Mouse (Mus musculus) liver, adult 2 months (tissue): Measurements from ENCODE around the gene Wfdc3. TPM values are rescaled to one million over a fixed set of nuclear protein-coding genes. Genes with fewer than 3 reads are reported as not detected.

Experiments used
- DNase-seq: peaks from one replicate; pipeline ENCODE4 v3.0.0-alpha.2; 2011; ENCODE audit warnings: low read depth, low spot score; ENCODE audit errors: extremely low read depth
- H3K27ac ChIP-seq: fragments of 200-500 bp; replicated peaks from 2 replicates; pipeline ENCODE4 v1.5.1; 2012; ENCODE audit warnings: low read depth, mild to moderate bottlenecking, control low read depth, inconsistent platforms, low read length; ENCODE audit not compliant: insufficient read depth
- H3K27me3 ChIP-seq: fragments of 200-500 bp; 2 replicates; pipeline ENCODE4 v1.6.1; 2012; ENCODE audit warnings: mild to moderate bottlenecking, moderate library complexity, low read length, inconsistent platforms; ENCODE audit not compliant: control insufficient read depth, insufficient read depth
- H3K36me3 ChIP-seq: fragments of 200-500 bp; 2 replicates; pipeline ENCODE4 v1.6.1; 2012; ENCODE audit warnings: low read length, inconsistent platforms; ENCODE audit not compliant: control insufficient read depth, insufficient read depth
- H3K4me1 ChIP-seq: fragments of 200-500 bp; 2 replicates; pipeline ENCODE4 v1.6.1; 2011; ENCODE audit warnings: low read length; ENCODE audit not compliant: control insufficient read depth, insufficient read depth
- H3K4me3 ChIP-seq: fragments of 200-500 bp; 2 replicates; pipeline ENCODE4 v1.5.1; 2011; ENCODE audit warnings: low read depth, mild to moderate bottlenecking, control low read depth, low read length, moderate library complexity; ENCODE audit not compliant: insufficient read depth
- H3K79me2 ChIP-seq: fragments of 200-500 bp; 2 replicates; pipeline ENCODE4 v1.6.1; 2012; ENCODE audit warnings: inconsistent platforms, mild to moderate bottlenecking, low read length, moderate library complexity; ENCODE audit not compliant: control insufficient read depth, insufficient read depth
- H3K9ac ChIP-seq: fragments of 200-500 bp; 2 replicates; pipeline ENCODE4 v1.6.1; 2012; ENCODE audit warnings: low read depth, mild to moderate bottlenecking, control low read depth, inconsistent platforms, low read length
- CTCF ChIP-seq: fragments of 200-500 bp; IDR thresholded peaks from 2 replicates; pipeline ENCODE4 v1.5.1; 2011; ENCODE audit warnings: low read depth, low read length, control low read depth
- POLR2A ChIP-seq: fragments of 200-500 bp; IDR thresholded peaks from 2 replicates; pipeline ENCODE4 v1.6.1; 2011; ENCODE audit warnings: low read length, control low read depth; ENCODE audit not compliant: insufficient read depth; ENCODE audit errors: extremely low read depth
- WGBS: fragments of 180-500 bp; shearing (Covaris S2); methylation state at CpG from one replicate; pipeline ENCODE4 v1.1.7; 2018; 5-methylcytosine and 5-hydroxymethylcytosine counted together
- polyA plus RNA-seq: library from polyadenylated mRNA; depleted of rRNA; stranded (reverse); fragments of >200 nt; gene quantifications from 2 replicates; pipeline ENCODE4 v1.2.3, GENCODE M21; 2012; rRNA removed
- total RNA-seq: library from RNA; depleted of rRNA; stranded (reverse); fragments of >200 nt; gene quantifications from 2 replicates; pipeline ENCODE4 v1.2.3, GENCODE M21; 2014; rRNA removed

Gene Wfdc3
- 0.09 and 0.81 TPM in 2 replicates for total RNA-seq
- 0.07 and 0.21 TPM in 2 replicates for polyA plus RNA-seq

GRCm38 (mm10) chr2:164745843-164746479, at the start of gene Wfdc3, which contains the start of gene Dnttip1:
Gene Wfdc3 (minus strand): TSS chr2:164745931.
Gene Dnttip1 (plus strand): TSS chr2:164745983.
- peaks cover 6% of the 10 kb centered on the region for H3K36me3 ChIP-seq
- peaks cover 8% of the 10 kb centered on the region for H3K4me1 ChIP-seq
- H3K27ac ChIP-seq: peak within 1 kb of the TSS; percentile 18
- H3K4me3 ChIP-seq: peak within 1 kb of the TSS; percentile 84
- no peaks in the 10 kb centered on the region for H3K27me3 ChIP-seq
- 1% methylated on average over 70 of the region's 70 CpGs for WGBS
- peak within 1 kb of the TSS; percentile 92 for H3K9ac ChIP-seq
- peaks cover 17% of the 10 kb centered on the region; the same call in 1 of the 2 replicates for H3K79me2 ChIP-seq
- no peak for TF ChIP-seq POLR2A
- TF ChIP-seq CTCF: no peak
- DNase-seq: peak; percentile 64

GRCm38 (mm10) chr2:164794293-164794692, 48.6 kb upstream of the Wfdc3 start:
- WGBS: 15% methylated on average over 5 of the region's 5 CpGs
- TF ChIP-seq CTCF (peak; percentile 90), POLR2A (no peak)
- Histone ChIP-seq H3K4me3 (no peak overlapping the region), H3K9ac (no peak overlapping the region), H3K27ac (no peak overlapping the region), H3K4me1 (peaks cover 13% of the 10 kb centered on the region), H3K27me3 (no peaks in the 10 kb centered on the region), H3K79me2 (no peaks in the 10 kb centered on the region), H3K36me3 (peaks cover 20% of the 10 kb centered on the region)
- DNase-seq: peak; percentile 79

- WGBS: 94% methylated on average over 2 of the region's 2 CpGs
Observed at GRCm38 (mm10) chr2:164793772-164794171, 48.0 kb upstream of the Wfdc3 start.

GRCm38 (mm10) chr2:164793236-164793635, 47.5 kb upstream of the Wfdc3 start:
- TF ChIP-seq POLR2A (no peak), CTCF (peak; percentile 64; the same call in 1 of the 2 replicates)
- DNase-seq: peak; percentile 38
- WGBS: 22% methylated on average over 3 of the region's 3 CpGs
- Histone ChIP-seq H3K4me1 (peaks cover 13% of the 10 kb centered on the region), H3K79me2 (no peaks in the 10 kb centered on the region), H3K4me3 (no peak overlapping the region), H3K27me3 (no peaks in the 10 kb centered on the region), H3K36me3 (peaks cover 20% of the 10 kb centered on the region), H3K27ac (no peak overlapping the region), H3K9ac (no peak overlapping the region)

More at GRCm38 (mm10) chr2:164793772-164794171, 48.0 kb upstream of the Wfdc3 start:
- H3K36me3 ChIP-seq: peaks cover 20% of the 10 kb centered on the region
- H3K27ac ChIP-seq: no peak overlapping the region
- no peaks in the 10 kb centered on the region for H3K79me2 ChIP-seq
- H3K4me3 ChIP-seq: no peak overlapping the region
- H3K27me3 ChIP-seq: no peaks in the 10 kb centered on the region
- no peak overlapping the region for H3K9ac ChIP-seq
- TF ChIP-seq POLR2A (no peak), CTCF (no peak)
- peaks cover 13% of the 10 kb centered on the region for H3K4me1 ChIP-seq
- no peak for DNase-seq

GRCm38 (mm10) chr2:164792400-164793190, 46.9 kb upstream of the Wfdc3 start:
- H3K4me3 ChIP-seq: no peak overlapping the region
- 77% methylated on average over 12 of the region's 12 CpGs for WGBS
- no peak for DNase-seq
- peaks cover 16% of the 10 kb centered on the region for H3K36me3 ChIP-seq
- H3K9ac ChIP-seq: no peak overlapping the region
- no peak overlapping the region for H3K27ac ChIP-seq
- TF ChIP-seq CTCF (no peak), POLR2A (no peak)
- H3K27me3 ChIP-seq: no peaks in the 10 kb centered on the region
- H3K4me1 ChIP-seq: peaks cover 13% of the 10 kb centered on the region
- no peaks in the 10 kb centered on the region for H3K79me2 ChIP-seq

- Histone ChIP-seq H3K9ac (no peak overlapping the region), H3K4me1 (peaks cover 16% of the 10 kb centered on the region), H3K27ac (no peak overlapping the region), H3K27me3 (no peaks in the 10 kb centered on the region), H3K4me3 (no peak overlapping the region), H3K79me2 (no peaks in the 10 kb centered on the region), H3K36me3 (peaks cover 11% of the 10 kb centered on the region)
- WGBS: 75% methylated on average over 18 of the region's 18 CpGs
- no peak for DNase-seq
- no peak for TF ChIP-seq CTCF
- TF ChIP-seq POLR2A: no peak
Observed at GRCm38 (mm10) chr2:164791841-164792261, 46.1 kb upstream of the Wfdc3 start.
